Mouse (Mus musculus) CH12.LX (cell line): ENCODE results near the gene Klhl33. TPM values are rescaled to one million over a fixed set of nuclear protein-coding genes. Genes with fewer than 3 reads are reported as not detected.
A peak's percentile ranks its signal among the peaks of the same experiment; 100 is the strongest.
"Not testable (repeated sequence)": the region's sequence is repeated elsewhere in the genome, so short reads cannot be mapped to it uniquely, and the experiment has no call there.

Source experiments
- DNase-seq: peaks from one replicate; pipeline ENCODE4 v3.0.0-alpha.2; 2013; ENCODE audit errors: extremely low read depth
- H3K27ac ChIP-seq: 2 replicates; pipeline ENCODE4 v1.5.1; 2012; ENCODE audit warnings: low read depth, mild to moderate bottlenecking, control low read depth, moderate library complexity; ENCODE audit not compliant: insufficient read depth
- H3K27me3 ChIP-seq: replicated peaks from 2 replicates; pipeline ENCODE3; 2012; ENCODE audit warnings: inconsistent platforms
- H3K36me3 ChIP-seq, 2 experiments: replicated peaks in 1 of 2; 2 replicates each; pipeline versions ENCODE3 to v1.6.1; 2012; ENCODE audit warnings: inconsistent platforms in 1 of 2, low read length in 1 of 2, mild to moderate bottlenecking in 1 of 2, mixed read lengths in 1 of 2, moderate library complexity in 1 of 2; ENCODE audit not compliant: control insufficient read depth in 1 of 2, insufficient read depth in 1 of 2
- H3K4me1 ChIP-seq, 2 experiments: 2 replicates each; pipeline ENCODE4 v1.6.1; 2012; ENCODE audit warnings: inconsistent platforms in 1 of 2, moderate library complexity in 1 of 2; ENCODE audit not compliant: insufficient read depth in 2 of 2, control insufficient read depth in 1 of 2
- H3K4me2 ChIP-seq: 2 replicates; pipeline ENCODE4 v1.6.1; 2012; ENCODE audit warnings: low read depth, mild to moderate bottlenecking, control low read depth; ENCODE audit not compliant: poor library complexity, insufficient read depth, severe bottlenecking
- H3K4me3 ChIP-seq, 3 experiments: fragments of 150-350 bp in 1 of 3; sonication (generic) in 1 of 3; replicated peaks in 1 of 3; 2 replicates each; pipeline versions ENCODE3 to v1.5.1; 2011 to 2012; ENCODE audit warnings: low read depth in 2 of 3, low read length in 2 of 3, mild to moderate bottlenecking in 2 of 3, moderate library complexity in 2 of 3, control low read depth in 1 of 3, improper control_type of control experiment in 1 of 3, inconsistent platforms in 1 of 3, mixed read lengths in 1 of 3; ENCODE audit not compliant: poor library complexity in 1 of 3
- H3K79me2 ChIP-seq: replicated peaks from 2 replicates; pipeline ENCODE4 v1.6.1; 2012; ENCODE audit warnings: mild to moderate bottlenecking, moderate library complexity; ENCODE audit not compliant: control insufficient read depth, poor library complexity, insufficient read depth, severe bottlenecking; ENCODE audit errors: extremely low read depth
- H3K9ac ChIP-seq: 2 replicates; pipeline ENCODE4 v1.6.1; 2012; ENCODE audit warnings: low read depth, mild to moderate bottlenecking, control low read depth, moderate library complexity; ENCODE audit not compliant: insufficient read depth
- H3K9me3 ChIP-seq: replicated peaks from 2 replicates; pipeline ENCODE3; 2012; ENCODE audit warnings: low read length, inconsistent platforms, mixed read lengths
- CTCF ChIP-seq, 2 experiments: IDR thresholded peaks in 1 of 2; conservative IDR thresholded peaks in 1 of 2; 2 replicates each; pipeline ENCODE4 v1.5.1; 2011 to 2012; ENCODE audit warnings: low read depth in 2 of 2, low read length in 2 of 2, improper control_type of control experiment in 1 of 2, inconsistent platforms in 1 of 2, mild to moderate bottlenecking in 1 of 2, moderate library complexity in 1 of 2
- ELF1 ChIP-seq: IDR thresholded peaks from 2 replicates; pipeline ENCODE4 v1.6.1; 2014; ENCODE audit warnings: low read depth, mild to moderate bottlenecking, inconsistent platforms, low read length, improper control_type of control experiment
- EP300 ChIP-seq: IDR thresholded peaks from 2 replicates; pipeline ENCODE4 v1.6.1; 2011; ENCODE audit warnings: low read length, improper control_type of control experiment
- HCFC1 ChIP-seq: IDR thresholded peaks from 2 replicates; pipeline ENCODE4 v1.6.1; 2012; ENCODE audit warnings: low read depth, mild to moderate bottlenecking, inconsistent platforms, low read length, improper control_type of control experiment
- KAT2A ChIP-seq: IDR thresholded peaks from 2 replicates; pipeline ENCODE4 v1.6.1; 2012; ENCODE audit warnings: low read length, improper control_type of control experiment, inconsistent platforms; ENCODE audit not compliant: insufficient replicate concordance
- MAFK ChIP-seq: IDR thresholded peaks from 2 replicates; pipeline ENCODE4 v1.6.1; 2011; ENCODE audit warnings: low read length, improper control_type of control experiment; ENCODE audit not compliant: insufficient replicate concordance
- MAZ ChIP-seq: IDR thresholded peaks from 2 replicates; pipeline ENCODE4 v1.6.1; 2012; ENCODE audit warnings: low read depth, mild to moderate bottlenecking, inconsistent platforms, low read length, improper control_type of control experiment, moderate library complexity
- NELFE ChIP-seq: IDR thresholded peaks from 2 replicates; pipeline ENCODE4 v1.6.1; 2011; ENCODE audit warnings: low read depth, low read length, improper control_type of control experiment
- POLR2AphosphoS2 ChIP-seq: IDR thresholded peaks from 2 replicates; pipeline ENCODE4 v1.6.1; 2011; ENCODE audit warnings: low read depth, low read length, improper control_type of control experiment
- TBP ChIP-seq: conservative IDR thresholded peaks from 2 replicates; pipeline ENCODE4 v1.6.1; 2011; ENCODE audit warnings: low read depth, low read length, improper control_type of control experiment
- ZKSCAN1 ChIP-seq: IDR thresholded peaks from 2 replicates; pipeline ENCODE4 v1.6.1; 2012; ENCODE audit warnings: low read depth, inconsistent platforms, low read length, improper control_type of control experiment, borderline replicate concordance
- ZNF384 ChIP-seq: IDR thresholded peaks from 2 replicates; pipeline ENCODE4 v1.6.1; 2012; ENCODE audit warnings: low read depth, low read length, improper control_type of control experiment, inconsistent platforms
- dilution Hi-C: fragments of 300-500 bp; cut with MboI; formaldehyde crosslinking; loops from 2 replicates; pipeline ENCODE4 v1.14.3; 2020; ENCODE audit warnings: low sequenced_read_pairs; ENCODE audit not compliant: extremely low pct_unique_long_range_greater_than_20kb, extremely low pct_ligation_motif_present
- in situ Hi-C: fragments of 300-500 bp; cut with MboI; formaldehyde crosslinking; loops from 3 replicates; pipeline ENCODE4 v1.14.3; 2019; ENCODE audit warnings: low sequenced_read_pairs, low pct_ligation_motif_present, low pct_unique_long_range_greater_than_20kb, mixed read lengths
- polyA plus RNA-seq: library from polyadenylated mRNA; unstranded; fragments of >175 nt; gene quantifications from 2 replicates; pipeline ENCODE4 v1.2.1, GENCODE M21; 2012; ENCODE audit warnings: low read depth; ENCODE audit not compliant: insufficient read length
- total RNA-seq, 2 experiments: library from RNA; depleted of rRNA; stranded (reverse); fragments of 300-350 nt in 1 of 2; fragments of >200 nt in 1 of 2; gene quantifications; 2 replicates each; pipeline ENCODE4 v1.2.3; 2012 to 2014

Gene Klhl33
- total and polyA plus RNA-seq, 3 experiments = not detected

DNA sequence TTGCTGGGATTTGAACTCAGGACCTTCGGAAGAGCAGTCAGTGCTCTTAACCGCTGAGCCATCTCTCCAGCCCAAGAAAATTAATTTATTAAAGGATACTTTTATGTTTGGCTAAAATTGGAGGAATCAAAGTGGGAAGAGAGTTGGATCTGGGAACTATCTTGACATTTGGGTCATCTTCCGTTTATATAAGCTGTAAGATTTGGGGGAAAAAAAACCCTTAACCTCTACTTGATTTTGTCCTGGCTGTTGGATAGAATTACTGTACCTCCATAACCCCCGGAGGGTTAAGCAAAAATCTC lies 7.5 kb upstream of the Klhl33 start:
- Histone ChIP-seq H3K27me3 (no peaks in the 10 kb centered on the region), H3K4me2 (no peak overlapping the region), H3K27ac (no peak overlapping the region), H3K4me1 (peaks cover 0 to 4% of the 10 kb centered on the region in 2 experiments; a peak in 2 of 4 replicates), H3K9ac (no peak overlapping the region), H3K36me3 (peaks cover 0 to 3% of the 10 kb centered on the region in 2 experiments), H3K9me3 (peaks cover 5% of the 10 kb centered on the region), H3K79me2 (no peaks in the 10 kb centered on the region), H3K4me3 (no peak overlapping the region)
- dilution Hi-C loops = no loop called here
- no peak for DNase-seq
- TF ChIP-seq TBP (peak; percentile 73), MAFK (no peak)
- in situ Hi-C loops = no loop called here

DNA sequence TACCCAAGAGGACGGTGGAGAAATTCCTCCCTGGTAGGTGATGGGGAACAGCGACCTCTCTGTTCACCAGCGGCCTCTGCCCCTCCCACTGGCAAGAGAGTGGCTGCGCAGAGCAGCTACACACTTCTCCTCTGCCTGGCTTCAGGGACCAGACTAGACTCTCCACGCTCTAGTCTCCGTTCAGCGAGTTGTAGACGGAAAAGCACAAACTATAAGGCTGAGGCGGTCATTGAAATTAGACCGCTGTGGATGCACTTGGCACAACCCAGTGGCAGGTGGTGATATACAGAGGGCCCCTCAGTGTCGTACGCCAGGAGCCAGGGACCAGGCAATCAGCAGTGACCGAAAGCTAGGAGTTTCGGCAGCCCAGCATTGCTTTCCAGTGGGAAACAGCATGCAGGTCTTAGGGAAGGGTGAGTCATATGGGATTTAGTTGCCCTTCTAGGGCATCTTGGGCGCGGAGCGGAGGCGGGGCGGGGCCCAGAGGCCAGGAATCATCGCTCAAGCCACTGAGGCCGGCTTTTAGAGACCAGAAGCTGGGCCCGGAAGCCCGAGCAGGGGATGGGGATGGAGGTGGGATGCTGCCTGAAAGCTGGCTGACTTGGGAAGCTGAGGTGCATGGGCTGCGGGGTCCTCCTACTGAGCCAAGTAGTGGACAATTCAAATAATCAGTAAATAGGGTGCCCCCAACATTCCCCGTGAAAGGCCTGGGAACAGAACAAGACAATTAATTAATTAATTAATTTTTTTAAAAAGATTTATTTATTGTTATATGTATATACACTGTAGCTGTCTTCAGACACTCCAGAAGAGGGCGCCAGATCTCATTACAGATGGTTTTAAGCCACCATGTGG lies 6.9 kb upstream of the Klhl33 start:
- H3K4me1 ChIP-seq = peaks cover 0 to 4% of the 10 kb centered on the region in 2 experiments; a peak in 2 of 4 replicates
- no peaks in the 10 kb centered on the region for H3K36me3 ChIP-seq
- no peak overlapping the region for H3K4me3 ChIP-seq
- dilution Hi-C loops (no loop called here), in situ Hi-C loops (no loop called here)
- H3K27ac ChIP-seq = no peak overlapping the region
- peaks cover 5% of the 10 kb centered on the region for H3K9me3 ChIP-seq
- TF ChIP-seq CTCF (conservative IDR thresholded peaks at IDR 0.05 in 1 of 2, IDR thresholded peaks at IDR 0.05 in 1 of 2; ENCODE audit: low read depth in 2 of 2, low read length in 2 of 2) = 0 out of 4 replicates have a peak, but pooled peaks of 1 of the 2 experiments have one; percentile 4
- TF ChIP-seq NELFE = no peak
- no peaks in the 10 kb centered on the region for H3K79me2 ChIP-seq
- H3K4me2 ChIP-seq = no peak overlapping the region
- H3K27me3 ChIP-seq = no peaks in the 10 kb centered on the region
- no peak overlapping the region for H3K9ac ChIP-seq
- no peak for DNase-seq

DNA sequence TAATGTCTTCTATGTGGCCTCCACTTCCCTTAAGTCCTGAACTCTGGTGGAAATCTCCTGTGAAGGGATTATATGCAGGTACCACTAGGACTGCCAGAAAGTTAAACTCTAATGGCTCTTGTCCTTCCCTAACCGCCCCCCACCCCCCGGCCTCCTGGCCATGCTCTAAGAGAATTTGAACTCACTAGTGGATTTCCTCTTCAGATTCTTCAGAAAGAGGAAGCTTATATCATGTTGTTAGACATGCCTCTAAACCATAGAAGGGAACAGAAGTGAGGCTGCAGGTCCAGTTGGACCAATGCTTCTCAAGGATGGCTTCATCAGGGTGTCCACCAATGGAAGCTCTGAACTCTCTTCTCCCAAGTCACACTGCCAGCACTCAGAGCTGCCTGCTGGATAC lies 685 bp upstream of the Klhl33 start:
- in situ Hi-C loops, H3K27me3 ChIP-seq, H3K36me3 ChIP-seq, H3K4me3 ChIP-seq, H3K79me2 ChIP-seq, dilution Hi-C loops, H3K9ac ChIP-seq, DNase-seq, H3K27ac ChIP-seq, H3K4me2 ChIP-seq, H3K4me1 ChIP-seq, H3K9me3 ChIP-seq: not testable (repeated sequence)

DNA sequence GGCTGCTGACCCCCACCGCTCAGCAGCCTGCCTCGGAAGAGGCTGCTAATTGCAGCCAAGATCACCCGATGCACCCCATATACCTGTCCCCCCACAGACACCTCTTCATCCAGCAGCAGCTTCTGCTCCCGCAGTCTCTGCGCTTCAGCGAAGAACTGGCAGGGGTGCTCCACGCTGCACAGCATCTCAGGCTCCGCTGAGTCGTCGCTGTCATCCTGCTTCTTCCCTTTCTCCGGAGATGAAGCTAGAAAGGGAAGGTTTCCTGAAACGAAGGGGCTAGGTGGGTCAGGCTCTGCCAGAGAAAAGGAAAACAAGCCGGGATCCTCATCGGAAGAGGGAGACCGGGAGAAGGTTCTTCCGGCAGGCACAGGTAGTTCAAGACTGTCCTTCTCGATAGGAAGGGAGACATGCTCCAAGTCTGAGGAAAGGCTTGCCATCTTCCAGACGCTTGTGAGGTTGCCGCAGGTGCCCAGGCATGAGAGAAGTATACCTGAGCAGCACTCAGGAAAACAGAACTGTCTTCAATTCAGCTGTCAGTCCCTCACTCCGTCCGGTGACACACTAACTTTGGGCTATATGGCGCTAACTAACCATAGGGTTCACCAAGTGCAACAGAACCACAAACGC lies 447 bp downstream of the Klhl33 start:
- H3K4me1 ChIP-seq = peaks cover 4 to 6% of the 10 kb centered on the region in 2 experiments
- H3K4me3 ChIP-seq = no peak overlapping the region
- dilution Hi-C loops (no loop called here), in situ Hi-C loops (no loop called here)
- DNase-seq = no peak
- H3K9ac ChIP-seq = no peak overlapping the region
- TF ChIP-seq ZNF384 (no peak), MAFK (no peak), ZKSCAN1 (no peak), ELF1 (no peak), EP300 (no peak), HCFC1 (no peak), POLR2AphosphoS2 (no peak), NELFE (no peak), KAT2A (no peak), MAZ (no peak)
- no peaks in the 10 kb centered on the region for H3K36me3 ChIP-seq
- H3K79me2 ChIP-seq = no peaks in the 10 kb centered on the region
- no peak overlapping the region for H3K4me2 ChIP-seq
- no peak overlapping the region for H3K27ac ChIP-seq
- peaks cover 5% of the 10 kb centered on the region for H3K9me3 ChIP-seq
- no peaks in the 10 kb centered on the region for H3K27me3 ChIP-seq
